Mouse (Mus musculus): Measurements from ENCODE around the gene Fyb2. TPM values are rescaled to one million over a fixed set of nuclear protein-coding genes. Genes with fewer than 3 reads are reported as not detected.

Fyb2 gene
- total RNA-seq, 2 experiments from 2014 or later, result 0.08 TPM; not detected in 1

DNA sequence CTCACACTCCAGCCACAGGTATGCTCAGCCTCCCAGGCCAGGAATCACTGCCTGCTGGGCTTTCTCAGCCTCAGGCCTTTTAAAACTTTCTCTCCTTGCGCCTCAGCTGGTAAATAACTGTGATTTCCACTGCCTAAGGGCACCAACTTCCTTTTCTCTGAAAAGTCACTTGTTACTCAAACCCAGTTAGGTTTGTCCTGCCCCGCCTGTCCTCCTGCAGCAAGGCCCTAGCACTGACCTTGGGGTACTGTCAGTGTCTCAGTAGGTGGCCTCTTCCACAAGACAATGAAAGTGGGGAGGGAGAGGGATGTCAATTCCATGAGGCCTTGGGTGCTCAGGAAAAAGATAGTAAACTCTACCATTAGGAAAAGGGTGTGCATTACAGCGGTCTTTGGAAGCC, 22.2 kb downstream of the Fyb2 start:
- DNase-seq (ENCODE audit: low spot score), result no peak
- intact Hi-C loops (cut with DNase I), result no loop called here

DNA sequence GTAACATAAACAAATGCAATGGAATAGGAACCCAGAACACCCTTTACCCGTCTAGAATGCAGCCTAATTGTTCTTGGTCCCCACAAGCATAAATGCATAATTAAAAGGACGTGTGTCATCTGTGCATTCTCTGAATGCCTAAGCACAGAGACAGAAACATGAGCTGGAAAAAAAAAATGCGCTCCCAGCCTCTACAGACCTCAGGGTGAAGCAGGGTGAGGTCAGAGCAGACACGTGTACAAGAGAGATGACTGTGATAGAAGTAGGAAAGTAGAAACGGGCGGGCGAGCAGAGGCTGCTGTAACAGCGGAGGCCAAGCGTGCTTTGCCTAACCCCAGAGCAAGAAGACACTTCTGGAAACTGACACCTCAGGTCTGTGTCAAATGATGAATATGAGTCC, 22.8 kb downstream of the Fyb2 start:
- intact Hi-C loops (cut with DNase I), result no loop called here
- DNase-seq (ENCODE audit: low spot score), result no peak

DNA sequence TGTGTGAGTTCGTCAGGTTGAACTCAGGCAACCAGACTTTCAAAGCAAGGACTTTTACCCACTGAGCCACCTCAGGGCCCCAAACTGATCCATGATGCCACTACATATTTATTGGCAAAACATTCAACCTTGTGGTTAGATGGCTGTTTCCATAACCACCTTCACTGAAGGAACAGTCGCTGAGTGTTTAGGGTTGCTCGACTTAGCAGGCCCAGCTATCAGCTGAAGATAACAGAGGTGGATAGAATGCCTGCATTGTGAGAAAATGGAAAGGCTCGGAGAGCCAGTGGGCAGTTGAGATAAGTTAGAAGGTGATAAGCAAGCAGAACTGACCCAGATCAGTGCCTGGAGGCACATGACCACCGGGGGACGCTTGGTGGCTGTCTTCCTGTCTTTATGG, 26.3 kb downstream of the Fyb2 start:
- DNase-seq (ENCODE audit: low spot score), result no peak
- intact Hi-C loops (cut with DNase I), result no loop called here

DNA sequence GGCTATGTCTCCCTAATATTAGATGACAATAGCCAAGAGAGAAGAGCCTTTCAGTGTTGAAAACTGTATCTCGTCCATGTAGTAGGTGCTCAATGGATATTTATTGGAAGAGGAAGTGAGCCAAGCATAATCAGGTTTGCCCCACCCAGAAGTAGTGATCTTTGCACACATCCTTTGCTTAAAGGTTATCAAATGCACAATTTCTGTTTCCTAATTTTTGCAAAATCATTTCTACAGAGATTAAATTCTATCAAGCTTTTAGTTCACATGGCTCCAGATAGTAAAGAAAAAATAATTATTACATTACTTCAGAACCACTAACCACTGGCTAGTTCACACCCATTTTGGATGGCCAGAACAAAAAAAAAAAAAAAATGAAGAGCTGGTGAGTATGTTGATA, 28.6 kb downstream of the Fyb2 start:
- intact Hi-C loops (cut with DNase I), result no loop called here
- no peak for DNase-seq (ENCODE audit: low spot score)

DNA sequence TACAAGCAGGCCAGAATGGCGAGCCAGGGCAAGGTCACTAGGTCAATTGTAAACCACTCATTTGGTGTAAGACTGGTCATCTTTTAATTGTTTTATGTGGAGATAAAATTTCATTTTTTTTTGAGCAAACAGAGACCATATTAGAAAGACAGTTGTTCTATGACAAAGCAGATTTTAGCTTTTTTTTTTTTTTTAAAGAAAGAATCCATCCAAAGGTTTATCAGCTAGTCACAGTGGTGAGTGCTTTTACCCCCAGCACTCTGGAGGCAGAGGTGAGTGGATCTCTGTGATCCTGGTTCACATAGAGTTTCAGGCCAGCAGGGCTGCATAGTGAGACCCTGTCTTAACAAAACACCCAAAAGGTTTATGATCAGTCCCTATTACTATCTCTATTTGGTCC, 31.2 kb downstream of the Fyb2 start:
- DNase-seq (ENCODE audit: low spot score), result no peak
- intact Hi-C loops (cut with DNase I), result no loop called here

DNA sequence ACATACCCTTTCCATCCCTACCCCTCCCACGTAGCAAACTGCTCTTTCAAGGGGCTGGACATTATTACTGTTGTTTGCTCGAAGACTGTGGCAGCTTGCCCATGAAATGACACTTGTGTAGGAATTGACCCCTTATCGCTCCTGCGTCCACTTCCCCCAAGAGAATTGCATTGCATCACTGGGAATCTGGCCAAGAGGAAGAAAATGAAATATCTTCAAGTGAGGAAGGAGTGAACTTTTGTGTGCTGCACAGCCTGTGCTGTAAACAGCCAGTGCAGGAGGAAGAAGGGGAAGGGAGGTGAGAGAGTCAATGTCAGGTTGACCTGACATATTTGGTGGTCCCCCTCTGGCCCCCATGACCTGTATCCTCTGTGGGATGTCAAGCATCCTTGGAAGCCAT, 35.6 kb downstream of the Fyb2 start:
- intact Hi-C loops (cut with DNase I), result no loop called here
- no peak for DNase-seq (ENCODE audit: low spot score)

DNA sequence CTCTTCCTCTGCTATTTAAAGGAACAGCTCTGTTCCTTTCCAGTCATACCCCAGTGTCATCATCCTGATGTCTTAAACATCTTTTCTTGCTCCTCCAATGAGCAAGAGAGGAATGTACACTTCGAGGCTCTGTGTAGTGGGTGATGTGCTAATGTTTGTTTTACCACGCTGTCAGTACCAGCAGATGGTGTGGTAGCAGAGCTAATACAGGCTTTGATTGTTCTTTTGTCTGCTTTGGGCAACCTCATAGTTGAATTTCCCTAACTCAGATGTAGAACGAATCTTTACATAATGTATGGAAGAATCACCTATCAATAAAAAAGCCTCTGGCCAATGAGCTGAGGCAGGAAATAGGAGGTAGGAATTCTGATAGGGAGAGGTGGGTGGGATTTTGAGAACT, 36.0 kb downstream of the Fyb2 start:
- intact Hi-C loops (cut with DNase I), result no loop called here

DNA sequence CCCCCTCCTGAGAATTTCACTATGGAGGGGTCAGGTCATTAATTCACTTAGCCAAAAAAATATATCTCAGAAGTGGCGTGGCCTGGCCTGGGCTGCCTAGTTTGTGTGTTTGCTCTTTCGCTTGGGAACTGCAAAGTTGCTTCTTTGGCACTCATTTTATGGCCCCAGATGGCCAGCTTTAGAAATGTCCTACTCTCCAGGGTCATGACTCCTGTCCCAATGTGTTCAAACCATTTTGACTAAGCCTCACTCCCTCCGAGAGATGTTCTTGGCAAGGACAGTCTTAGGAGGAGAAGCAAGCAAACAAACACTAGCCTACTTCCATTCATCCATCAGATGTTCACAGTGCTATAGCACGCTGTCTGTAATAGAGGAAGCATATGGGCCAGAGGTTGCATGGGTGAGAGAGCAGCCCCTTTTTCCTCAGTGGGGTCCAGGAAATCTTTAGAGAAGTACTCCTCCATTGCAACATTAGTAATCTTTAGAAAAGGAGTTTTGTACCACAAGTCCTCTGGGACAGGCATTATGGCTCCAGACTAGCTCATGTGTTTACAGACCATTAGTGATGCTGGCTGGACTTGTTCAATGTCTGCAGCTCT, 38.1 kb downstream of the Fyb2 start:
- DNase-seq (ENCODE audit: low spot score), result no peak
- intact Hi-C loops (cut with DNase I), result no loop called here

More for the DNA sequence above, 36.0 kb downstream of the Fyb2 start:
- DNase-seq (ENCODE audit: low spot score), result no peak

DNA sequence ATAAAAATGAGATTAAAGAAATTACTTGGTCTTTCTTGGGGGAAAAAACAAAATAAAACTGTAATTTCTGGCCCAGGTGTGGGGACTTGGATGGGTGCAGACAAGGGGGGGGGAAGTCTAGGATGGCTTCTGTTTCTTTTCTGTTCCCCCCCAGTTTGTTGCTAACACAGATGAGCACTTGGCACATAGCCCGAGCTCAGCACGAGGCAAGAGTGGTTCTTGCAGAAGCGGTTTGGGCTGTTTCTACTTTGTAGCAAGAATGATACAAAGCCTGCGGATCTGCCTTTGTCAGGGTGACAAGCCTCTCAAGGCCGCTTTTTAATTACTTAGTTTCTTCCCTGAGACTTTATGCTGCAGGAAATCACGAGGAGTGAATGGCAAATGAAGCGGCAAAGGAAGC, 43.4 kb downstream of the Fyb2 start:
- DNase-seq (ENCODE audit: low spot score), result no peak
- intact Hi-C loops (cut with DNase I), result no loop called here

DNA sequence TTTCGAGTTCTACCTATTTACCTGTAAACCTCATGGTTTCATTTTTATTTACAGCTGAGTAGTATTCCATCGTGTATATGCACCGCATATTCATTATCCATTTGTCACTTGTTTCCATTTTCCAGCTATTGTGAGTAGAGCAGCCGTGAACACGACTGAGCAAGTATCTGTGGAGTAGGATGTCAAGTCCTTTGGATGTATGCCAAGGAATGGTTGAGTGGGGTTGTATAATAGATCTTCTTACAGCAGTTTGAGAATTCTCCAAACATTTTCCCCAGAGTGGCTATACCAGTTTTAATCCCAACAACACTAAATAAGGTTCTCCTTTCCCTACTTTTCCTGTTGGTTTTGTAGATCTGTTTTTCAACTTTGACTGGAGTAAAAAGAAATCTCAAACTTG, 48.2 kb downstream of the Fyb2 start:
- intact Hi-C loops (cut with DNase I), result no loop called here
- no peak for DNase-seq (ENCODE audit: low spot score)

DNA sequence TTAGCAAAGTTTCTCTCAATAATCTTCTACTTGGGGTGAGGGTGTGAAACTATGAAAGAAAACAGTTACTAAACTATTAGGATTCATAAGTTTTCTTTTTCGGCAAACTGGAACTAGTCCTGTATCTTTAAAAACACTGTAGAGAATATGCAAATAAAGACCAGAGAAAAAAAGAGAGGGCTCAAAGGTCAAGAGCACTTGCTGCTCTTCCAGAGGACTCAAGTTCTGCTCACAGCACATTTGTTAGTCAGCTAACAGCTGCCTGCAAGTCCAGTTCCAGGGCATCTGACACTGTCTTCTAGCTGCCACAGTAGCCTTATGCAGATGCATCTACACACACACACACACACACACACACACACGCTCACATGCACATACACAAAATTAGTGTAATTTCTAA, 59.4 kb downstream of the Fyb2 start:
- intact Hi-C loops (cut with DNase I), result no loop called here
- no peak for DNase-seq (ENCODE audit: low spot score)

DNA sequence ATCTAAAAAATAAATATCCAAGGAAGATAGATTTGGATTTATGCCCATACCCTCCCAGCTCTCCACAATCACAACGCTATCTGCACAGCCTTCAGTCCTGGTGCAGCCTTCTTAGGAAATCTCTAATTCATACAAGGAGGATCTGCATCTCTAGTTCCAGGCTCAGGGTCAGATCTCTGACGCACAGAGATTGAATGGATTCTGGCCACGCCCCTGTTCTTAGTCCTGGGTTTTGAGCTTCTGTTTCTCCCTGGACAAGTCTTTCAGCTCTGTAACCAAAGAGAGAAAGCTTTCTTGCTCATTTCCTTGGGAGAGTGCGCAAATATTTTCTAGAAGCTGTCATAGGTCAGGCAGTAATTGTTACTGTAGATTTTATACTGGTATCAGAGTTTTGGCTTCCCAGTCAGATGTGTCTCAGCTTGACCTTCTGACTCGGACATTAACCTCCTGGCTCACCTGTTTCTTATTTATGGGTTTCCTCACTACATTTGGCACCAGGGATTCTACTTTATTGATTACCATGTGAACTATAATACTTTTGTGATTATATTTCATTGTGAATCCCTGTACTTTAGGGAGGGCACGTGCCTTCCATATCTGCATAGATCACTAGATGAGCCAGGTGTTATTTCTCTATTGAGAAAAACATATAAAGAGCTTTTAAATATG, 62.0 kb downstream of the Fyb2 start:
- intact Hi-C loops (cut with DNase I), result no loop called here
- DNase-seq (ENCODE audit: low spot score), result no peak

DNA sequence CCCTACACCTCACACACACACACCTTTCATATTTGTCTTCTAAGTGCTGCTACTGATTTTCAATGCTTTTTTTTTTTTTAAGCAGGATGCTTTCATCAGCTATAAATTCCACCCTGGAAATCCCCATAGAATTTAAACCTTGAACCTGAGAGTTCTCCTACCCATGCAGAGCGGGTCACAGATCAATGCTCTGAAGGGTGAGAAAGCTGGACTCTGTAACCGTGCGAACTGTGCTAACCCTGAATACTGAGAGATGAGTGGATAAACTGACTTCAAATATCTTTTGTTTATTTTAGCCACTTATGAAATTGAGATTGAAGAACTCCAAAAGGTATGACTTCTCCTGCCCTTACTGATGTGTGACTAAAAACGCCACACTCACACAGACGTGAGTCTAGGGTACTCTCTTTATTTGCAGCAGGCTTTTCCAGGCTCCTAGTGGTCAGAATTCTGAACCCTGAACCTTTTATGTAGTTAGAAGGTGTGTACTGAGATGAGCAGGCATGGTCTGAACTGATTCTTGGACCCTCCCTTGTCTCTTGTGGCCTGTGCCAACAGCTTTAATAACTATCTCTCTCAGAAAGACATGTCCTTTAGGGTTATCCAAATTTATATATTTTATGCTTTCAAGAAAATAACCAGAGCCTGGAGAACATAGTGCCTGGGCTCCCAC, 72.8 kb downstream of the Fyb2 start:
- no peak for DNase-seq (ENCODE audit: low spot score)
- intact Hi-C loops (cut with DNase I), result no loop called here

DNA sequence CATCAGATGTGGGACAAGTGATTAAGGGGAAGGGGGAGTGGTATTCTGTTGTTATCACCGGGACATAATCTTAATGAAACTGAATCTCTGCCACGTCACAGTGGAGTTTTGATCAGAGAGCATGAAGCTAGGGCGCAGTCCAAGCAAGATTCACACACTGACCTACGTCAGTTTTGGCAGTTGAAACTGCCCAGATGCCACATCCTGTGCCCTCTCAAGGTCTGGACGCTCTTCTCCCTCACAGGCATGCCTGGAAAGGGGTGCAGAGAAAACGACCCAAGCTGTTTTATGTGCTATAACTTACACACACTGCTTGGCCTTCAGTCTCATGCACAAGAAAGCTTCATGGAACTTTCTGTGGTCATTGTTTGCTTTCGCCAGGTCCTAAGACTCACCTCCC, 74.4 kb downstream of the Fyb2 start:
- no peak for DNase-seq (ENCODE audit: low spot score)
- intact Hi-C loops (cut with DNase I), result no loop called here

DNA sequence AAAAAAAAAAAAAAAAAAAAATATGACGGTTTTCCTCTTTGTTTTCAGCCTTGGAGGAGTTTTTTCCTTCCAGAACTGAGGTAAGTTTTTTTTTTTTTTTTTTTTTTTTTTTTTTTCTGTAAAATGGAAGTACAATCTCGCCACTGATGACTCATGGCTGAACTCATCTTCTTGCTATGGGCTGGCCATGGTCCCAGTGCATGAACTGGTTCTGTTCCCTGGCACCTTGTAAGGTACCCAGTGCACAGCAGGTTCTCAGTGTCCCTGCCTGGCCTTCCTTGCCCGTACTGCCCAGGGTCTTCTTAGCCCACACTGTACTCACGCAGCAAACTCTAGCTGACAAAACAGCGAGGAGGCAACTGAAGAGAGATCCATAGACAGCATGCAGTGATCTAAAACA, 74.8 kb downstream of the Fyb2 start:
- no peak for DNase-seq (ENCODE audit: low spot score)
- intact Hi-C loops (cut with DNase I), result no loop called here

DNA sequence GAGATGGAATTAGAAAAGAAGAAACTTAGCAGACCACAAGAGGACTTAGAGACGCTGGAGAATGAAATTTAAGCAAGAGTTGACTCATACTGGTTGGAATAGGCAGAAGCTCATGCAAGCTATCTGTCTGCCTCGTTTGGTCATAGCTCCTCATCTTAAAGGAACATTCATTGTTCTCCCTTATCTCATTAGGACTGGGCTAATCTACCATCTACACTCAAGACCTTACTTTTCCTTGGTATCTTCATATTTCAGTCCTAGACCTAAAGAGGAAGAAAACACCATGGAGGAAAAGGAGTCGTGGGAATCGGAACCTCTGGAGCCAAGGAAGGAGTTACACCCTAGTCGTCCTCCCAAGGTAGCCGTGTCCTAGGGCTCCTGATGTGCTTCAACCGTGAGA, 75.5 kb downstream of the Fyb2 start:
- no peak for DNase-seq (ENCODE audit: low spot score)
- intact Hi-C loops (cut with DNase I), result no loop called here

DNA sequence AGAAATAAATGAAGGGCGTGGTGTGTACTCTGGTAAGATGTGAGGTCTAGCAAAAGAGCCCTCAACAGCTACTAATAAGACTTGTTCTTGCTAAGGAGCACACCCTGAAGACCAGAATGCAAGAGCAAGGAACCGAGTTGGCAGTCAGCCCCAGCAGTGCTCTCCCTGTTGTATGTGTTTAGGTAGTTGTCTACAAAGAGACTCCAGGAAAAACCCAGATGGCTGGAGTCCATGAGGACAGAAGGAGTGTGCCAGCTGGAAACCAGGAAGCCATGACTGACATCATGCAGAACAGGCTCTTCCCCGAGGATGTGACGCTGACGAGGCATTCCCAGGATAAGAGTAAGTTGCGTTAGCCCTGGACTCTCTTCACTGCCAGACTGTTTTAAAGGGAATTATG, 76.8 kb downstream of the Fyb2 start:
- intact Hi-C loops (cut with DNase I), result no loop called here
- DNase-seq (ENCODE audit: low spot score), result peak; percentile 1

DNA sequence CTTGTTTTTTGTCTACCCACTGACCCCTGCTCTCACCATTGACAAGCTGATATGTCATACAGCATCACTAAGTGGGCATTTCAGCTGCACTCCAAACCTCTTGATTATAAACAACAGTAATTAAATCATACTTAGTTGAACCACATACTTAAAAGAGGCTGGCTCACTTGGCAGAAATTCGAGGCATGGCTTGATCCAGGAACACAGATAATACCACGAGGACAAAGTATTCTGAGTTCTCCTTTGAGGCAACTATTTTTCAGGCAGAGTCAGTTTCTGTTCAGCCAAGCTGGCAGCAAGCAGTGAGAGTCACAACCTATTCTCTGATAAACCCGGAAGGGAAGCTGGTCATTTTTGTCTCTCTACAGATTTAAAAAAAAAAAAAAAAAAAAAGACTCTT, 77.4 kb downstream of the Fyb2 start:
- DNase-seq (ENCODE audit: low spot score), result no peak
- intact Hi-C loops (cut with DNase I), result no loop called here

DNA sequence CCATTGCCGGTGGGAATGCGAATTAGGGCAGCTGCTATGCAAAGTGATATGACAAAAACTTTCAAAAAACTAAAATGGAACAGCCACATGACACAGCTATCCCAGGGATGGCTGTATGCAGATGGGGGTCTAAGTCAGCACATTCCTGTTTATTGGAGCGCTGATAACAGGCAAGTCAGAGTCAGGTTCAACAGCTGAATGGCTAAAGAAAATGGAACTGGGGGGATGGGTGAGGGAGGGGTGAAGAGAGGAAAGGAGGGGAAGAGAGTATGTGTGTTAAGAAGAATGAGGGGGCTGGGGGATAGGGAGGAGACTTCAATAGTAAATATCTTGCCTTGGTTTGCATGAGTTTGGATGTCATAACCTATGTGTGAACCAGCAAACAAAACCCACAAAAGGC, 79.0 kb downstream of the Fyb2 start:
- DNase-seq (ENCODE audit: low spot score), result no peak
- intact Hi-C loops (cut with DNase I), result no loop called here

DNA sequence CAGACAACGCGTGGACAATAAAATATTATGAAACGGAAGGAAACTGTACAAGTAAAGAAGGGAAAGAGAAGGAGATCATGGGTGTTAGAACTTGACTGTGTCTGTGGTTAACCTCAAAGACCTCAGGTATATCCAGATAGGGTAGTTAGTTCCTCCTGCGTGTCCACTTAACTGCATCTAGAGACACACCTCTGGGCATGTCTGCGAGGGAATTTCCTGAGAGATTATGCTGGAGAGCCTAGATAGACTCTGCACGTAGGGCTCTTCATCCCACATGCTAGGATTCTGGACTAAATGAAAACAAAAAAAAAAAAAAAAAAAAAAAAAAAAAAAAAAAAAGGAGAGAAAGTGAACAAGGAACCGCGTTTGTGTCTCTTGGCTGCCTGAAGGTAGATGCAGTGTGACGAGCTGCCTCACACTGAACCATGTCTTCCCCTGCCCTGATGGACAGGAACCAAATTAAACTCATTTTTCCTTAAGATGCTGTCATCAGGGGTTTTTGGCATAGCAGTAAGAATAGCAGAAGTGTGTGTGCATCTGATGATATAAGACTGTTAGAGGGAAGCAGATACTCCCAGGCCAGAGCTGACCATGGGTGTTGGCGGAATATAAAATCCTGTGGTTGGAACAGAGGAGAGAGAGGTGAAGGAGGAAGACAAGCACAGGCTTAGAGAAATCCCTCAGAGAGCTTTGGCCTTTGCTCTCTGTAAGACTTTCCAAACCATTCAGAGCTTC, 80.1 kb downstream of the Fyb2 start:
- intact Hi-C loops (cut with DNase I), result no loop called here
- no peak for DNase-seq (ENCODE audit: low spot score)

DNA sequence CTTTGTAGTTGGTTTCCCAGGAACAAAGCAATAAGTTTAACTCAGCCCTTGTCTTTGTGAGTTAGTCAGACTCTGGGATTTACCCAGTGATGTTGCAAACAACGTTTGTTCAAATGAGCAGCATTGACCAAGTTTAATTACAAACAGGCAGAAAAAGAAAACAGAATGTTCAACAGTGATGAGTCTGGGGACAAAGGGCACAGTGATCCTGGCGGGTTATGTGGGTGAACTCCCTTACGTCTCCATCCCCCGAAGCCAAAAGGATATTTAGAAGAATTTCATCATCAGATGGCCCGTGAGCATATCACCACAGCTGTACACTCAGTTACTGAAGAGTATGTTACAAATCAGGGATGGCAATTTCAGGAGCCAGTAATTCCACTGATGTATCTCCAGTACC, 86.4 kb downstream of the Fyb2 start:
- DNase-seq (ENCODE audit: low spot score), result no peak
- intact Hi-C loops (cut with DNase I), result loop anchor here (5.0 kb wide), 1 partner anchor 87 kb away; the partner anchor contains the start of gene Fyb2

All from heart, postnatal 25 days (tissue).